Mouse (Mus musculus): ENCODE data around the gene Cntnap2.

DNA sequence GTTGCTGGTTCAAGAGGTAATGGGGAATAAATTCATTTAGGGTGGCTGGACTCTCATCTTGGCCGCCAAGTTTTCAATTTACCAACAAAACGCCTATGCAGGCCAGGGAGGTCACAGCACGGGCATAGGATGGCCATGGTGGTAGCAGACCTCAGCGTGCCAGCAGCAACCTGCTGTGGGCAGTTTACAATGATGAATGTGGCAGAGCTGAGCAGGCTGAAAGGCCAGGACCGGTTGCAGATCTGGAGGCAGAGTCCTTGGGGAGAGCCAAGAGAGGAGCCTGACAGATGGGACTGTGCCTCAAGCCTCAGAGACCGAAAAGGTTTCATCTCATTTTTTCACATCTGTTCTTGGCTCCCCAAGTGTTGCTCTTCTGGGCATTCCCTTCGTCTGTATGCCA lies 322.0 kb downstream of the Cntnap2 start:
- TF ChIP-seq GATA1 (IDR thresholded peaks at IDR 0.05; ENCODE audit: low read length): no peak
- TF ChIP-seq TAL1 (IDR thresholded peaks at IDR 0.05; ENCODE audit: low read length): no peak

All from erythroblast, embryonic 14.5 days (primary cell).